Mouse (Mus musculus): ENCODE data around the gene 4933424G06Rik.

DNA sequence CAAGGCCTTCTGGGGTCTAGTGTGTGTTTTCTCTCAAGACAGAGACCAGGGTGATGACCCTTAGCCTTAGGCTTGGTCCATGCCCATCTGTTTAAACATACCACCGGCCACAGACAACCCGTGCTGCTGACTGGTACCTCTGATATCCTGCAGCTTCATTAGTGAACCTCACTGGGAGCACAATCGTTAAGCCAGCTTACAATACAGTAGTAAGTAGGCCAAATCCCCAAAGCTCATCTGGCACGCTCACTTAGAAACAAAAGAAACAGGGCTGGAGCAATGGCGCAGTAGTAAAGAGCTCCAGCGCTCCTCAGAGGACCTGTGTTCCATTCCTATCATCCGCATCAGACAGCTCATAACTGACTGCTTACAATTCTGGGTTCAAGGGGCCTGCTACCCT is 29.1 kb upstream of the 4933424G06Rik start:
- no peak for TF ChIP-seq CTCF (IDR thresholded peaks at IDR 0.05; ENCODE audit: borderline replicate concordance, extremely low read depth, insufficient read depth, insufficient read length)
- no peak for TF ChIP-seq POLR2A (IDR thresholded peaks at IDR 0.05; ENCODE audit: borderline replicate concordance, extremely low read depth, insufficient read depth, insufficient read length, poor library complexity, severe bottlenecking)
